Mouse (Mus musculus) liver, embryonic 14.5 days (tissue): ENCODE results near the gene Adgrb3. TPM values are rescaled to one million over a fixed set of nuclear protein-coding genes. Genes with fewer than 3 reads are reported as not detected.

Experiments
- ATAC-seq: fragments of 200-750 bp; cut with Nextera tagmentation; 2 replicates; pipeline ENCODE4 v1.8.0; 2017; ENCODE audit warnings: moderate number of reproducible peaks, mild to moderate bottlenecking, moderate library complexity; ENCODE audit not compliant: insufficient read depth
- DNase-seq, 3 experiments: peaks; one replicate each; pipeline ENCODE4 v3.0.0-alpha.2; 2012 to 2013; ENCODE audit warnings: low read depth in 3 of 3, low spot score in 3 of 3
- H3K27ac ChIP-seq: fragments of 300-500 bp; sonication (generic); 2 replicates; pipeline ENCODE4 v1.5.1; 2014; ENCODE audit warnings: moderate library complexity, mild to moderate bottlenecking, control low read depth, inconsistent platforms
- H3K27me3 ChIP-seq: fragments of 300-500 bp; sonication (generic); 2 replicates; pipeline ENCODE4 v1.6.1; 2014; ENCODE audit warnings: mild to moderate bottlenecking, low read length, moderate library complexity; ENCODE audit not compliant: control insufficient read depth, insufficient read depth
- H3K36me3 ChIP-seq: fragments of 300-500 bp; sonication (generic); replicated peaks from 2 replicates; pipeline ENCODE4 v1.6.1; 2014; ENCODE audit warnings: low read depth; ENCODE audit not compliant: control insufficient read depth, insufficient read depth
- H3K4me1 ChIP-seq, 2 experiments: fragments of 200-500 bp in 1 of 2; fragments of 300-500 bp in 1 of 2; sonication (generic) in 1 of 2; replicated peaks; 2 replicates each; pipeline ENCODE4 v1.6.1; 2012 to 2014; ENCODE audit warnings: antibody characterized with exemption in 1 of 2, inconsistent platforms in 1 of 2, low read length in 1 of 2; ENCODE audit not compliant: control insufficient read depth in 2 of 2, insufficient read depth in 2 of 2
- H3K4me2 ChIP-seq: fragments of 300-500 bp; sonication (generic); 2 replicates; pipeline ENCODE4 v1.6.1; 2014; ENCODE audit warnings: low read depth, mild to moderate bottlenecking, control low read depth, moderate library complexity
- H3K4me3 ChIP-seq, 2 experiments: fragments of 200-500 bp in 1 of 2; fragments of 300-500 bp in 1 of 2; sonication (generic) in 1 of 2; 2 replicates each; pipeline ENCODE4 v1.5.1; 2012 to 2014; ENCODE audit warnings: low read depth in 2 of 2, low read length in 2 of 2, mild to moderate bottlenecking in 2 of 2, control low read depth in 1 of 2, inconsistent platforms in 1 of 2, moderate library complexity in 1 of 2; ENCODE audit not compliant: insufficient read depth in 1 of 2
- H3K9ac ChIP-seq: fragments of 300-500 bp; sonication (generic); replicated peaks from 2 replicates; pipeline ENCODE4 v1.6.1; 2014; ENCODE audit warnings: mild to moderate bottlenecking, control low read depth, moderate library complexity
- H3K9me3 ChIP-seq: fragments of 300-500 bp; sonication (generic); 2 replicates; pipeline ENCODE4 v1.6.1; 2016; ENCODE audit warnings: low read length, mixed read lengths; ENCODE audit not compliant: control insufficient read depth
- CTCF ChIP-seq: IDR thresholded peaks from 2 replicates; pipeline ENCODE4 v1.5.1; 2016; ENCODE audit warnings: antibody characterized with exemption, low read depth, control low read depth
- EP300 ChIP-seq: IDR thresholded peaks from 2 replicates; pipeline ENCODE4 v1.6.1; 2016; ENCODE audit warnings: antibody characterized with exemption, low read depth
- WGBS: fragments of 180-500 bp; shearing (Covaris S2); extraction: QIAGEN DNeasy Blood & Tissue Kit; methylation state at CpG from one replicate; pipeline ENCODE4 v1.1.7; 2014; ENCODE audit not compliant: insufficient replicate concordance; 5-methylcytosine and 5-hydroxymethylcytosine counted together
- polyA plus RNA-seq, 2 experiments: library from polyadenylated mRNA; depleted of rRNA in 1 of 2; stranded (reverse) in 1 of 2; unstranded in 1 of 2; fragments of >200 nt; fragmentation: Nextera tagmentation in 1 of 2; extraction: Ambion mirVana in 1 of 2; gene quantifications; 2 replicates each; pipeline versions ENCODE4 v1.2.1 to v1.2.3; 2012 to 2014

Gene Adgrb3
- polyA plus RNA-seq, 2 experiments, result 0.02 to 0.03 TPM

- H3K4me1 ChIP-seq, result no peaks in the 10 kb centered on the region
- H3K27ac ChIP-seq, result no peak overlapping the region
- DNase-seq (no peak), ATAC-seq (no peak)
- H3K9ac ChIP-seq, result no peak overlapping the region
- H3K36me3 ChIP-seq, result no peaks in the 10 kb centered on the region
- TF ChIP-seq EP300 (no peak), CTCF (no peak)
- H3K27me3 ChIP-seq, result peaks cover 25% of the 10 kb centered on the region
- 12% methylated on average over 7 of the region's 7 CpGs for WGBS
- H3K4me3 ChIP-seq, result no peak overlapping the region
- H3K4me2 ChIP-seq, result no peak overlapping the region
- no peaks in the 10 kb centered on the region for H3K9me3 ChIP-seq
Measured at GRCm38 (mm10) chr1:25826771-25827170, 2.7 kb downstream of the Adgrb3 start.

GRCm38 (mm10) chr1:25824626-25825025 lies 4.9 kb downstream of the Adgrb3 start:
- Histone ChIP-seq H3K27me3 (peaks cover 7% of the 10 kb centered on the region), H3K9ac (no peak overlapping the region), H3K9me3 (no peaks in the 10 kb centered on the region), H3K4me2 (no peak overlapping the region), H3K4me3 (no peak overlapping the region), H3K36me3 (no peaks in the 10 kb centered on the region), H3K4me1 (no peaks in the 10 kb centered on the region), H3K27ac (no peak overlapping the region)
- 31% methylated on average over 4 of the region's 4 CpGs for WGBS
- DNase-seq (no peak), ATAC-seq (no peak)
- TF ChIP-seq CTCF, result no peak
- no peak for TF ChIP-seq EP300

GRCm38 (mm10) chr1:25823961-25824360 lies 5.5 kb downstream of the Adgrb3 start:
- 62% methylated on average over 10 of the region's 10 CpGs for WGBS
- Histone ChIP-seq H3K4me2 (no peak overlapping the region), H3K27ac (no peak overlapping the region), H3K4me1 (no peaks in the 10 kb centered on the region), H3K36me3 (no peaks in the 10 kb centered on the region), H3K9me3 (no peaks in the 10 kb centered on the region), H3K9ac (no peak overlapping the region), H3K27me3 (peaks cover under 1% of the 10 kb centered on the region), H3K4me3 (no peak overlapping the region)
- DNase-seq (no peak), ATAC-seq (no peak)
- no peak for TF ChIP-seq CTCF
- TF ChIP-seq EP300, result no peak

- H3K9ac ChIP-seq, result no peak overlapping the region
- H3K4me3 ChIP-seq, result no peak overlapping the region
- H3K4me1 ChIP-seq, result no peaks in the 10 kb centered on the region
- no peaks in the 10 kb centered on the region for H3K36me3 ChIP-seq
- DNase-seq, result no peak
- no peak for ATAC-seq
- WGBS, result 59% methylated on average over 1 of the region's 1 CpGs
- no peaks in the 10 kb centered on the region for H3K27me3 ChIP-seq
- H3K9me3 ChIP-seq, result no peaks in the 10 kb centered on the region
- H3K27ac ChIP-seq, result no peak overlapping the region
- H3K4me2 ChIP-seq, result no peak overlapping the region
- no peak for TF ChIP-seq CTCF
- no peak for TF ChIP-seq EP300
Measured at GRCm38 (mm10) chr1:25815491-25815890, 14.0 kb downstream of the Adgrb3 start.

- Histone ChIP-seq H3K27me3 (no peaks in the 10 kb centered on the region), H3K4me2 (no peak overlapping the region), H3K9me3 (no peaks in the 10 kb centered on the region), H3K4me3 (no peak overlapping the region), H3K4me1 (no peaks in the 10 kb centered on the region), H3K9ac (no peak overlapping the region), H3K36me3 (no peaks in the 10 kb centered on the region), H3K27ac (no peak overlapping the region)
- ATAC-seq (no peak), DNase-seq (no peak)
- TF ChIP-seq EP300, result no peak
- TF ChIP-seq CTCF, result no peak
- 56% methylated on average over 1 of the region's 1 CpGs for WGBS
Measured at GRCm38 (mm10) chr1:25778784-25779183, 50.7 kb downstream of the Adgrb3 start.

- Histone ChIP-seq H3K27me3 (no peaks in the 10 kb centered on the region), H3K4me3 (no peak overlapping the region), H3K9ac (no peak overlapping the region), H3K9me3 (no peaks in the 10 kb centered on the region), H3K27ac (no peak overlapping the region), H3K4me1 (no peaks in the 10 kb centered on the region), H3K4me2 (no peak overlapping the region), H3K36me3 (no peaks in the 10 kb centered on the region)
- TF ChIP-seq CTCF (no peak), EP300 (no peak)
- DNase-seq (no peak), ATAC-seq (no peak)
- WGBS, result 61% methylated on average over 4 of the region's 4 CpGs
Measured at GRCm38 (mm10) chr1:25777459-25777858, 52.0 kb downstream of the Adgrb3 start.
